Mouse (Mus musculus): ENCODE measurements around the gene Rgl3. TPM values are rescaled to one million over a fixed set of nuclear protein-coding genes. Genes with fewer than 3 reads are reported as not detected.

Rgl3 gene
- polyA plus RNA-seq, 1 experiment from 2014 or later = 1.3 TPM

DNA sequence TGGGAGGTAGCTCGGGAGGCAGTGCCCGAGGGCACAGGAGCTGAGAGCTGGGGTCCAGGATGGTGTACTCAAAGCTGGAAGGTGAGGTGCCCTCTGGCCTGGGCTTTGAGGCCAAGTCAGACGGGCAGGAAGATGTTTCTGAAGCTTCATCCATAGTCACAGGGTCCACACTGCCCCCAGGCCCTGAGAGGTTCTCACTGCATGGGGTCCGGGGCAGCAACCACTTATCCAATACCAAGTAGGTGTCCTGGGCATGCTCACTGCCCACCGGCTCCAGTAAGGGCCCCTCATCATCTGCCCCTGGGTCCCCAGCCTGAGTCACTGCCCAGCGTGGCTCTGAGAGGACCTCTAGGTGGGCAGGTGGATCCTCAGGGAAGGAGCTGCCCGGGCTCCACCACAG is 30.0 kb downstream of the Rgl3 start:
- peaks cover 48% of the 10 kb centered on the region for H3K27me3 ChIP-seq (replicated peaks; ENCODE audit: control insufficient read depth, insufficient read depth, low read length)
- no peak overlapping the region for H3K4me2 ChIP-seq (ENCODE audit: low read depth, low read length)
- no peaks in the 10 kb centered on the region for H3K36me3 ChIP-seq (ENCODE audit: control insufficient read depth, insufficient read depth, low read length)
- no peak for ATAC-seq (ENCODE audit: low read depth)
- H3K9ac ChIP-seq (ENCODE audit: low read depth, low read length) = no peak overlapping the region
- H3K9me3 ChIP-seq (ENCODE audit: control insufficient read depth, low read length) = no peaks in the 10 kb centered on the region
- H3K27ac ChIP-seq (replicated peaks; ENCODE audit: low read depth, low read length) = no peak overlapping the region
- DNase-seq (ENCODE audit: low spot score) = no peak
- 88% methylated on average over 7 of the region's 7 CpGs for WGBS
- H3K4me3 ChIP-seq (ENCODE audit: low read depth, low read length) = no peak overlapping the region
- peaks cover 13% of the 10 kb centered on the region for H3K4me1 ChIP-seq (ENCODE audit: control insufficient read depth, insufficient read depth, low read length)

DNA sequence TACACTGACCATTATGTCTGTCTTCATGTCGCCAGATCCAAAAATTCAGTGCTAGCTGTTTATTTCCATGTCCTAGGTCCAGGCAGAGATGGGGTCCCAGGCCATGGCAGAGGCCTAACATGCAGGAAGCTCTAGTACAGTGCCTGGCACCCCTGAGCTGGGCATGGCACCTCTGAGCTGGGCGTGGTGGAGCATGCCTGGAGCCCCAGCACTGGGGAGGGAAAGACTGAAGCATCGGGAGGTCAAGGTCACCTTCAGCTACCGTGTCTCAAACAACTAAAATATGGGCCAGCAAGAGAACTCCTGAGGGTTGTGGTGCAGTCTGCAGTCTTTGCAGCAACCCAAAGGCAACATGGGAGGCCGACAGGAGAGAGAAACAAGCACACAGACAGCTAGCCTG is 30.9 kb downstream of the Rgl3 start:
- WGBS = 79% methylated on average over 5 of the region's 5 CpGs
- no peak overlapping the region for H3K9ac ChIP-seq (ENCODE audit: low read depth, low read length)
- H3K4me2 ChIP-seq (ENCODE audit: low read depth, low read length) = no peak overlapping the region
- H3K4me3 ChIP-seq (ENCODE audit: low read depth, low read length) = no peak overlapping the region
- H3K9me3 ChIP-seq (ENCODE audit: control insufficient read depth, low read length) = no peaks in the 10 kb centered on the region
- no peak for DNase-seq (ENCODE audit: low spot score)
- H3K4me1 ChIP-seq (ENCODE audit: control insufficient read depth, insufficient read depth, low read length) = peaks cover 13% of the 10 kb centered on the region
- no peaks in the 10 kb centered on the region for H3K36me3 ChIP-seq (ENCODE audit: control insufficient read depth, insufficient read depth, low read length)
- ATAC-seq (ENCODE audit: low read depth) = no peak
- H3K27ac ChIP-seq (replicated peaks; ENCODE audit: low read depth, low read length) = no peak overlapping the region
- H3K27me3 ChIP-seq (replicated peaks; ENCODE audit: control insufficient read depth, insufficient read depth, low read length) = peaks cover 42% of the 10 kb centered on the region

GRCm38 (mm10) chr9:21955570-21956281 is 33.5 kb downstream of the Rgl3 start, which contains the start of gene Swsap1:
Swsap1 (plus strand) TSS chr9:21955755.
- Histone ChIP-seq H3K4me3 (ENCODE audit: low read depth, low read length) (peak within 1 kb of the TSS; percentile 61), H3K4me2 (ENCODE audit: low read depth, low read length) (peak within 1 kb of the TSS; percentile 63), H3K27me3 (replicated peaks; ENCODE audit: control insufficient read depth, insufficient read depth, low read length) (peaks cover 15% of the 10 kb centered on the region), H3K4me1 (ENCODE audit: control insufficient read depth, insufficient read depth, low read length) (peaks cover 5% of the 10 kb centered on the region; the same call in 1 of the 2 replicates), H3K9ac (ENCODE audit: low read depth, low read length) (peak within 1 kb of the TSS; percentile 72), H3K27ac (replicated peaks; ENCODE audit: low read depth, low read length) (peak within 1 kb of the TSS; percentile 87), H3K9me3 (ENCODE audit: control insufficient read depth, low read length) (no peaks in the 10 kb centered on the region), H3K36me3 (ENCODE audit: control insufficient read depth, insufficient read depth, low read length) (no peaks in the 10 kb centered on the region)
- peak; percentile 98 for DNase-seq (ENCODE audit: low spot score)
- under 1% methylated on average over 42 of the region's 54 CpGs for WGBS
- ATAC-seq (ENCODE audit: low read depth) = peak; percentile 98

DNA sequence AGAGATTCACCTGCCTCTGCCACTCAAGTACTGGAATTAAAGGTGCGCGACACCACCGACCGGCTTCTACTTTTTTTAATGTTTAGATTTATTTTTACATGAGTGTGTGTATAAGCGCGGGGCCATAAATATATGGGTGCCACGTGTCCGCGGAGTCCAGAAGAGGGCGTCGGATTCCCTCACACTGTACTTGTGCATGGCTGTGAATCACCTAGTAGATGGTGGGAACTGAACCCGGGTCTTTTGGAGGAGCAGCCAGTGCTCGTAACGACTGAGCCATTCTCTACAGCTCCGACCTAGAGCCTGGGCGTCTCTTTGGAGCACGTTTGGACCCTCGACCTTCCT is 34.0 kb downstream of the Rgl3 start:
- WGBS = 2% methylated on average over 18 of the region's 18 CpGs
- Histone ChIP-seq H3K9ac (ENCODE audit: low read depth, low read length) (peak overlapping the region; percentile 57), H3K27me3 (replicated peaks; ENCODE audit: control insufficient read depth, insufficient read depth, low read length) (peaks cover 10% of the 10 kb centered on the region), H3K4me1 (ENCODE audit: control insufficient read depth, insufficient read depth, low read length) (peaks cover 5% of the 10 kb centered on the region; the same call in 1 of the 2 replicates), H3K4me3 (ENCODE audit: low read depth, low read length) (peak overlapping the region; percentile 61), H3K36me3 (ENCODE audit: control insufficient read depth, insufficient read depth, low read length) (no peaks in the 10 kb centered on the region), H3K9me3 (ENCODE audit: control insufficient read depth, low read length) (no peaks in the 10 kb centered on the region), H3K4me2 (ENCODE audit: low read depth, low read length) (peak overlapping the region; percentile 60), H3K27ac (replicated peaks; ENCODE audit: low read depth, low read length) (peak overlapping the region; percentile 74)
- ATAC-seq (ENCODE audit: low read depth) (peak; percentile 66), DNase-seq (ENCODE audit: low spot score) (no peak)

GRCm38 (mm10) chr9:21954635-21955034 is 34.6 kb downstream of the Rgl3 start:
- DNase-seq (ENCODE audit: low spot score) = no peak
- Histone ChIP-seq H3K27ac (replicated peaks; ENCODE audit: low read depth, low read length) (no peak overlapping the region), H3K36me3 (ENCODE audit: control insufficient read depth, insufficient read depth, low read length) (no peaks in the 10 kb centered on the region), H3K4me3 (ENCODE audit: low read depth, low read length) (no peak overlapping the region), H3K9me3 (ENCODE audit: control insufficient read depth, low read length) (no peaks in the 10 kb centered on the region), H3K4me2 (ENCODE audit: low read depth, low read length) (peak overlapping the region; percentile 60), H3K9ac (ENCODE audit: low read depth, low read length) (no peak overlapping the region), H3K27me3 (replicated peaks; ENCODE audit: control insufficient read depth, insufficient read depth, low read length) (peaks cover 4% of the 10 kb centered on the region; the same call in 1 of the 2 replicates), H3K4me1 (ENCODE audit: control insufficient read depth, insufficient read depth, low read length) (peaks cover 5% of the 10 kb centered on the region; the same call in 1 of the 2 replicates)
- WGBS = 78% methylated on average over 3 of the region's 3 CpGs
- ATAC-seq (ENCODE audit: low read depth) = no peak

DNA sequence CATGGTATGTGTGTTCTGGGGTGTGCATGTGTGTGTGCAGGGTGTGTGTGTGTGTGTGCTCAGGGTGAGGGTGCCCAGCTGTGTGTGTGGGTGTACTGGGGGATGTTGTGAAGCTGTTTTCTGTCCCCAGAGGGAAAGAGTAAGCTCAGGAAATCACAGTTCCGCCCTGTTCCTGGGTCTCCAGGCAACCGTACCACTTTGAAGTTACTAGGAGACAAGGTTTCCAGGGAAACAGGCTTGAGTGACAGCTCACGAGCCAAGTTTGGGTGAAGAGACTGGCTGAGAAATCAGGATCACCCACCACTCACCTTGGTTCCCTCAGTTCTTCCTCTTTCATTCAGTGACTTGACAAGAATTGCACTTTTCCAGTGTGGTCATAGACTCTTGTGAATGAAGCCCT is 35.6 kb downstream of the Rgl3 start:
- Histone ChIP-seq H3K9ac (ENCODE audit: low read depth, low read length) (no peak overlapping the region), H3K4me2 (ENCODE audit: low read depth, low read length) (no peak overlapping the region), H3K27ac (replicated peaks; ENCODE audit: low read depth, low read length) (no peak overlapping the region), H3K9me3 (ENCODE audit: control insufficient read depth, low read length) (no peaks in the 10 kb centered on the region), H3K4me1 (ENCODE audit: control insufficient read depth, insufficient read depth, low read length) (peaks cover 5% of the 10 kb centered on the region; the same call in 1 of the 2 replicates), H3K36me3 (ENCODE audit: control insufficient read depth, insufficient read depth, low read length) (no peaks in the 10 kb centered on the region), H3K27me3 (replicated peaks; ENCODE audit: control insufficient read depth, insufficient read depth, low read length) (no peaks in the 10 kb centered on the region), H3K4me3 (ENCODE audit: low read depth, low read length) (no peak overlapping the region)
- WGBS = 27% methylated on average over 3 of the region's 3 CpGs
- DNase-seq (ENCODE audit: low spot score) (no peak), ATAC-seq (ENCODE audit: low read depth) (no peak)

GRCm38 (mm10) chr9:21951977-21952376 is 37.3 kb downstream of the Rgl3 start:
- no peak for ATAC-seq (ENCODE audit: low read depth)
- H3K4me2 ChIP-seq (ENCODE audit: low read depth, low read length) = no peak overlapping the region
- 78% methylated on average over 3 of the region's 3 CpGs for WGBS

GRCm38 (mm10) chr9:21950322-21950721 is 38.9 kb downstream of the Rgl3 start:
- peaks cover 3% of the 10 kb centered on the region; the same call in 1 of the 2 replicates for H3K27me3 ChIP-seq (replicated peaks; ENCODE audit: control insufficient read depth, insufficient read depth, low read length)
- H3K4me1 ChIP-seq (ENCODE audit: control insufficient read depth, insufficient read depth, low read length) = no peaks in the 10 kb centered on the region
- no peak overlapping the region for H3K4me2 ChIP-seq (ENCODE audit: low read depth, low read length)
- H3K36me3 ChIP-seq (ENCODE audit: control insufficient read depth, insufficient read depth, low read length) = 0 out of 2 replicates have a peak, but pooled peaks cover 3% of the 10 kb centered on the region
- no peak overlapping the region for H3K27ac ChIP-seq (replicated peaks; ENCODE audit: low read depth, low read length)
- ATAC-seq (ENCODE audit: low read depth) (no peak), DNase-seq (ENCODE audit: low spot score) (no peak)
- no peak overlapping the region for H3K9ac ChIP-seq (ENCODE audit: low read depth, low read length)
- no peaks in the 10 kb centered on the region for H3K9me3 ChIP-seq (ENCODE audit: control insufficient read depth, low read length)
- H3K4me3 ChIP-seq (ENCODE audit: low read depth, low read length) = no peak overlapping the region
- WGBS = 15% methylated on average over 11 of the region's 11 CpGs

More at GRCm38 (mm10) chr9:21951977-21952376, 37.3 kb downstream of the Rgl3 start:
- DNase-seq (ENCODE audit: low spot score) = no peak
- Histone ChIP-seq H3K9me3 (ENCODE audit: control insufficient read depth, low read length) (no peaks in the 10 kb centered on the region), H3K4me3 (ENCODE audit: low read depth, low read length) (no peak overlapping the region), H3K27ac (replicated peaks; ENCODE audit: low read depth, low read length) (no peak overlapping the region), H3K36me3 (ENCODE audit: control insufficient read depth, insufficient read depth, low read length) (0 out of 2 replicates have a peak, but pooled peaks cover 3% of the 10 kb centered on the region), H3K27me3 (replicated peaks; ENCODE audit: control insufficient read depth, insufficient read depth, low read length) (0 out of 2 replicates have a peak, but pooled peaks cover 3% of the 10 kb centered on the region), H3K4me1 (ENCODE audit: control insufficient read depth, insufficient read depth, low read length) (peaks cover 5% of the 10 kb centered on the region; the same call in 1 of the 2 replicates), H3K9ac (ENCODE audit: low read depth, low read length) (no peak overlapping the region)

- H3K27me3 ChIP-seq (replicated peaks; ENCODE audit: control insufficient read depth, insufficient read depth, low read length) = peaks cover 3% of the 10 kb centered on the region; the same call in 1 of the 2 replicates
- WGBS = 69% methylated on average over 6 of the region's 6 CpGs
- ATAC-seq (ENCODE audit: low read depth) (no peak), DNase-seq (ENCODE audit: low spot score) (no peak)
- H3K27ac ChIP-seq (replicated peaks; ENCODE audit: low read depth, low read length) = no peak overlapping the region
- no peaks in the 10 kb centered on the region for H3K9me3 ChIP-seq (ENCODE audit: control insufficient read depth, low read length)
- no peak overlapping the region for H3K9ac ChIP-seq (ENCODE audit: low read depth, low read length)
- no peak overlapping the region for H3K4me2 ChIP-seq (ENCODE audit: low read depth, low read length)
- H3K4me1 ChIP-seq (ENCODE audit: control insufficient read depth, insufficient read depth, low read length) = no peaks in the 10 kb centered on the region
- H3K36me3 ChIP-seq (ENCODE audit: control insufficient read depth, insufficient read depth, low read length) = 0 out of 2 replicates have a peak, but pooled peaks cover 3% of the 10 kb centered on the region
- no peak overlapping the region for H3K4me3 ChIP-seq (ENCODE audit: low read depth, low read length)
Measured at GRCm38 (mm10) chr9:21948790-21949189, 40.5 kb downstream of the Rgl3 start.

Data from embryonic facial prominence, embryonic 14.5 days (tissue).